8 mouse cellular contexts compared by ENCODE assay signal in genomic region chr15:96638173-96638572, GRCm38 (mm10). TPM values are rescaled to one million over a fixed set of nuclear protein-coding genes. Genes with fewer than 3 reads are reported as not detected.
DNase-seq lines count a peak whose midpoint lies in the region; ATAC-seq and TF ChIP-seq lines count a peak whose summit lies in the region.

No protein-coding gene starts in this region.

- no peaks in the 10 kb centered on the region for H3K27me3 ChIP-seq in kidney, embryonic 16.5 days (ENCODE audit: insufficient read depth, low read length)
- no peaks in the 10 kb centered on the region for H3K27me3 ChIP-seq in heart, postnatal 0 days (ENCODE audit: control insufficient read depth, insufficient read depth, low read length)

- no peak overlapping the region for H3K9ac ChIP-seq in kidney, embryonic 16.5 days (replicated peaks; ENCODE audit: low read length)
- H3K9ac ChIP-seq in heart, postnatal 0 days (replicated peaks; ENCODE audit: low read depth, low read length): no peak overlapping the region

- peaks cover 4% of the 10 kb centered on the region; the same call in 1 of the 2 replicates for H3K9me3 ChIP-seq in kidney, embryonic 16.5 days (ENCODE audit: low read length)
- H3K9me3 ChIP-seq in heart, postnatal 0 days (replicated peaks; ENCODE audit: control insufficient read depth, low read length): no peaks in the 10 kb centered on the region

- 29% methylated on average over 10 of the region's 10 CpGs for WGBS in kidney, embryonic 16.5 days
- 53% methylated on average over 10 of the region's 10 CpGs for WGBS in heart, postnatal 0 days
- WGBS in macrophage (ENCODE audit: missing documents): 12% methylated on average over 10 of the region's 10 CpGs

- H3K27ac ChIP-seq in kidney, embryonic 16.5 days (ENCODE audit: low read length): no peak overlapping the region
- 0 out of 2 replicates have a peak overlapping the region, but pooled peaks have one; percentile 9 for H3K27ac ChIP-seq in heart, postnatal 0 days (ENCODE audit: low read depth)
- H3K27ac ChIP-seq in macrophage: peak overlapping the region; percentile 55

- ATAC-seq in kidney, embryonic 16.5 days (ENCODE audit: low FRiP score, low TSS enrichment): no peak
- no peak for ATAC-seq in heart, postnatal 0 days (ENCODE audit: insufficient read depth, low read depth)
- ATAC-seq in cerebellum, adult (ENCODE audit: insufficient number of reproducible peaks, low FRiP score, low TSS enrichment): no peak

- H3K36me3 ChIP-seq in kidney, embryonic 16.5 days (ENCODE audit: insufficient read depth, low read length): peaks cover 26% of the 10 kb centered on the region
- H3K36me3 ChIP-seq in heart, postnatal 0 days (replicated peaks; ENCODE audit: control insufficient read depth, insufficient read depth, low read length): no peaks in the 10 kb centered on the region; the same call in 1 of the 2 replicates
- H3K36me3 ChIP-seq in macrophage (ENCODE audit: inconsistent target): no peaks in the 10 kb centered on the region

- H3K4me1 ChIP-seq in kidney, embryonic 16.5 days (ENCODE audit: insufficient read depth, low read length): peaks cover 23% of the 10 kb centered on the region
- peaks cover 15% of the 10 kb centered on the region for H3K4me1 ChIP-seq in heart, postnatal 0 days (ENCODE audit: control insufficient read depth, insufficient read depth)

- peak overlapping the region; percentile 12; the same call in 1 of the 2 replicates for H3K4me3 ChIP-seq in kidney, embryonic 16.5 days (ENCODE audit: low read length)
- H3K4me3 ChIP-seq in heart, postnatal 0 days (ENCODE audit: low read depth, low read length): no peak overlapping the region
- H3K4me3 ChIP-seq in macrophage (ENCODE audit: inconsistent target): peak overlapping the region; percentile 11; the same call in 1 of the 2 replicates

- 0 out of 2 replicates have a peak overlapping the region, but pooled peaks have one; percentile 16 for H3K4me2 ChIP-seq in kidney, embryonic 16.5 days (replicated peaks; ENCODE audit: low read depth, low read length)
- peak overlapping the region; percentile 11; the same call in 1 of the 2 replicates for H3K4me2 ChIP-seq in heart, postnatal 0 days (ENCODE audit: low read depth, low read length)

- TF ChIP-seq EP300 in heart, postnatal 0 days (IDR thresholded peaks at IDR 0.05; ENCODE audit: low read depth): no peak

- no peak for TF ChIP-seq CTCF in heart, postnatal 0 days (IDR thresholded peaks at IDR 0.05; ENCODE audit: low read depth)

- H3K79me2 ChIP-seq in macrophage (ENCODE audit: inconsistent target): peaks cover 87% of the 10 kb centered on the region

- DNase-seq in kidney, adult 18-20 months: no peak
- peak; percentile 89 for DNase-seq in R1 (ENCODE audit: low read depth, low spot score)
- DNase-seq in heart, postnatal 0 days (ENCODE audit: low spot score): no peak
- peak; percentile 68 for DNase-seq in thymus, postnatal 25 days
- DNase-seq in urinary bladder, adult 2 months (ENCODE audit: low spot score): no peak

RNA-seq across cellular contexts. Expression of gene Slc38a1, which starts 4.5 kb away (rescaled TPM):
- polyA plus RNA-seq in kidney, embryonic 16.5 days (2015; fragmentation: Nextera tagmentation; extraction: Ambion mirVana): 62.4 and 75.7 TPM in 2 replicates
- total RNA-seq in heart, postnatal 0 days (2014; rRNA removed; ENCODE audit: low replicate concordance): 52.4 and 57.8 TPM in 2 replicates
- polyA plus RNA-seq in heart, postnatal 0 days (2015; fragmentation: Nextera tagmentation; extraction: Ambion mirVana): 43.6 and 56.7 TPM in 2 replicates
- total RNA-seq in macrophage (2018; cell fraction: chromatin; rRNA removed): 1,000 to 10,000 TPM in 1 of 26 experiments, 100 to 1,000 TPM in 14, 10 to 100 TPM in 11; 65.8 to 1,056 (median 152) TPM
- total RNA-seq in macrophage (2018; cell fraction: cytosol; rRNA removed): 100 to 1,000 TPM in 2 of 26 experiments, 10 to 100 TPM in 24; 32.3 to 169 (median 53.6) TPM
- 100 to 1,000 TPM in 18 of 26 experiments, 10 to 100 TPM in 8; 75.5 to 593 (median 137) TPM for total RNA-seq in macrophage (2018; cell fraction: nucleus; rRNA removed)
- 34.2 to 43.0 TPM (median 36.4 TPM) in 3 replicates for polyA plus RNA-seq in macrophage (2018)
- 13.9 and 21.5 TPM in 2 replicates for polyA plus RNA-seq in urinary bladder, adult 2 months (2012; rRNA removed)

Comparison
In these comparisons a context has a peak if more than half of its experiments do, and no peak if none do; other contexts are left out.
1. DNase-seq: peak in R1 (single experiment) and thymus, postnatal 25 days (single experiment); none in kidney, adult 18-20 months (single experiment), heart, postnatal 0 days (single experiment) and urinary bladder, adult 2 months (single experiment).